Mouse (Mus musculus) brain, embryonic 14.5 days (tissue): ENCODE measurements around the gene Plch1.

Experiments
- CTCF ChIP-seq: fragments of 200-500 bp; IDR thresholded peaks from 2 replicates; pipeline ENCODE4 v1.5.1; 2012; ENCODE audit warnings: inconsistent platforms, mild to moderate bottlenecking, moderate library complexity, borderline replicate concordance; ENCODE audit not compliant: insufficient read depth, insufficient read length; ENCODE audit errors: extremely low read depth
- POLR2A ChIP-seq: fragments of 200-500 bp; IDR thresholded peaks from 2 replicates; pipeline ENCODE4 v1.6.1; 2012; ENCODE audit warnings: mild to moderate bottlenecking, inconsistent platforms, borderline replicate concordance; ENCODE audit not compliant: poor library complexity, insufficient read depth, insufficient read length, severe bottlenecking; ENCODE audit errors: extremely low read depth

GRCm38 (mm10) chr3:63726667-63727342, 172.5 kb downstream of the Plch1 start:
- no peak for TF ChIP-seq CTCF
- no peak for TF ChIP-seq POLR2A
